Mouse (Mus musculus): ENCODE measurements around the gene Dusp3. TPM values are rescaled to one million over a fixed set of nuclear protein-coding genes. Genes with fewer than 3 reads are reported as not detected.

Dusp3 gene
- polyA plus RNA-seq, 1 experiment from 2014 or later: 26.2 TPM

DNA sequence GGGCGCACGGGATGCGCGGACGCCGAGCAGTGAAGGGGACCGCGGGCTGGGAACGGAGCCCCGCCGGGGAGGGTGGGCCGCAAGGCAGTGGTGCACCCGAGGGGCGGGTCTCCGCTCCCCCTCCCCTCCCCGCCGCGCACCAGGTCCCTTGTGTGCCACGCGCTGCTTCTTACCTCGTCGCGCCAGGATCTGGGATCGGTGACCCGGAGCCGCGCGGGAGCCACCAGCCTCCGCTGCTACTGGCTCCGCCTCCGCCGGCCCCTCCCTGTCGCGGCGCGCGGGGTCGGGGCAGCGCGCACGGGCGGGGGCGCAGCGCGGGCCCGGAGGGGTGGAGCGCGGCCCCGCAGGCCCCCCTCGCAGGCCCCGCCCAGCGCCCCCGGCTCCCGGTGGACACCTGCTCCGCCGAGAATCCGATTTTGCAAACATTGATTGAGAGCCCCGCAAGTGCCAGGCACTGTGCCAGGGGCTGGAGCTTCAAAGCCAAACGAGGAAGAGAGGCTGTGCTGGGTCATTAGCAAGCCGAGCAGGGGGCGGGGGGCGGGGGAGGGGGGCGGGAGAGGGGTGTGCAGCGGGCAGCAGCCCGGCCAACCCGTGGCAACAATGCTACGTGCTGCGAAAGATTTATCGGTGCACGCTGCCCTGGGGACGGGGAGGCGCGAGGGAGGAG lies 40.0 kb upstream of the Dusp3 start:
- ATAC-seq (ENCODE audit: insufficient number of reproducible peaks, low FRiP score, low TSS enrichment, low read depth): peak; percentile 83
- peaks cover 22% of the 10 kb centered on the region for H3K4me1 ChIP-seq
- 1% methylated on average over 51 of the region's 73 CpGs for WGBS

DNA sequence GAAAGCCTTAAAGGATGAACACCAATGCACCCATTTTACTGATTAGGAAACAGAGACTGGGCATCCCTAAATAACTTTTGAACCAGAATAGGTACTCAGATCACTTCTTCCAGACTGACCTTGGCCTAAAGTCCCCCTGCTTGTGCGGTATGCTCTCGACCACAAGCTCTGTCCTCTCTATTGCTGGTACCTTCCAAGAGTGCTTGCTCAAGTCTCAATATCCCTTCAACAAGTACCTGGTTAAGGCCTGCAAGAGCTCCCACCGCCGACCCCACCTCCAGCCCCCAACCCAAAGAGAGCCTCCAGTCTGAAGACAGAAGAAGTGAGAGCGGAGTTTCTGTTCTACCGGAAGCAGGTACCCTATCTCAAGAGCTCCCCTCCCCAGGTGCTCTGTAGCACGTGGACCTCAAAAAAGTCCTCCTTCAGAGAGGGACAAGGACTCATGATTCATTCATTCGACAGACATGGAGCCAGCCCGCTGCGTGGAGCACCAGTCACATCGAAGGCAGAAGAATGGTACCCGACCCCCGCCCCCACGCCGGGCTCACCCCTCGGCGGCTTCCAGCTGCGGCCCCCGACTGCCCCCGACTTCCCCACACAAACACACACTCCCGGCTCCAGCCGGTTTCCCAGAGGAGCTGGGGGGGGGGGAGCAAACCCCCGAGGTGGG lies 39.3 kb upstream of the Dusp3 start:
- Histone ChIP-seq H3K4me2 (replicated peaks) (peak overlapping the region; percentile 95), H3K27me3 (0 out of 2 replicates have a peak, but pooled peaks cover 8% of the 10 kb centered on the region), H3K4me3 (replicated peaks) (peak overlapping the region; percentile 68), H3K36me3 (no peaks in the 10 kb centered on the region), H3K27ac (replicated peaks) (no peak overlapping the region), H3K4me1 (peaks cover 22% of the 10 kb centered on the region), H3K9ac (peak overlapping the region; percentile 42), H3K9me3 (replicated peaks) (no peaks in the 10 kb centered on the region)
- ATAC-seq (ENCODE audit: insufficient number of reproducible peaks, low FRiP score, low TSS enrichment, low read depth): peak; percentile 11; the same call in 1 of the 2 replicates
- WGBS: 3% methylated on average over 22 of the region's 23 CpGs

More for the DNA sequence above, 40.0 kb upstream of the Dusp3 start:
- Histone ChIP-seq H3K27me3 (0 out of 2 replicates have a peak, but pooled peaks cover 8% of the 10 kb centered on the region), H3K4me2 (replicated peaks) (peak overlapping the region; percentile 95), H3K4me3 (replicated peaks) (peak overlapping the region; percentile 68), H3K27ac (replicated peaks) (0 out of 2 replicates have a peak overlapping the region, but pooled peaks have one; percentile 22), H3K9me3 (replicated peaks) (no peaks in the 10 kb centered on the region), H3K36me3 (no peaks in the 10 kb centered on the region), H3K9ac (peak overlapping the region; percentile 42)

DNA sequence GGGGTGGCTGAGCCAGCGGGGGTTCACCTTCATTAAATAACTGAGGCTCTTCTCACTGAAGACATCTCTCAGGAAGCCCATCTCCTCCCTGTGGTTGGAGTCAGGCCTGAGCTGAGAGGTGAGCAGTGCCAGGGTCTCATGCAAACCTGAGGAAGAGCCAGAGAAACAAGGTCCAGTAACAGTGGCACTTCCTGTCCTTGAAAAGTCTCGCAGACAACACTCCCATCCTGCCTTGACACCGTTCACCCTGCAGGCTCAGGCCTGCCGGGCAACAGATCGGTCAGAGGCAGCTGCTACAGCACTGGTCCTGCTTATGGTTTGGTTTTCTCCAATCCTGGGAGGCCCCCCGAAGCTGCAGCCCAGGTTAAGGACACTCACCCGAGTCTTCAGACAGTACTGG lies 38.5 kb upstream of the Dusp3 start:
- Histone ChIP-seq H3K27ac (replicated peaks) (no peak overlapping the region), H3K4me3 (replicated peaks) (0 out of 2 replicates have a peak overlapping the region, but pooled peaks have one; percentile 68), H3K4me1 (peaks cover 22% of the 10 kb centered on the region), H3K27me3 (0 out of 2 replicates have a peak, but pooled peaks cover 8% of the 10 kb centered on the region), H3K9me3 (replicated peaks) (no peaks in the 10 kb centered on the region), H3K36me3 (no peaks in the 10 kb centered on the region), H3K4me2 (replicated peaks) (no peak overlapping the region), H3K9ac (no peak overlapping the region)
- WGBS: 48% methylated on average over 7 of the region's 7 CpGs
- ATAC-seq (ENCODE audit: insufficient number of reproducible peaks, low FRiP score, low TSS enrichment, low read depth): no peak

DNA sequence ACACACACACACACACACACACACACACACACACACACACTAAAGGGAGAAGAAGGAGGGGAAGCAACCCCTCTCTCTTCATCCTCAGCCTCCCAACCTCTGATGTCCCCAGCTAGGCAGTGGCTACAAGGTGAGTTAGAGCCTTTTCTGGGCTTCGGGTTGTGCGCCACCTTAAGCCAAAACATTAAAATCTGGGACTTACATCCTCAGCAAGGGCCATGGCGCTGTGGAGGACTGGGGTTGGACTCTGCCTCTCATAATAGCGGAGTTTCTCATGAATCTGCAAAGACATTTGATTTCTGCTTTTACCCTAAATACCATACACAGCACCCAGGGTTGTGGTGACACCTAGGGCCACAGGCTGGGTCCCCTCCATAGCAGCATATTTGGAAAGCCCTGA lies 38.1 kb upstream of the Dusp3 start:
- no peak overlapping the region for H3K4me2 ChIP-seq (replicated peaks)
- H3K9ac ChIP-seq: no peak overlapping the region
- H3K4me3 ChIP-seq (replicated peaks): no peak overlapping the region
- WGBS: 89% methylated on average over 4 of the region's 4 CpGs
- H3K36me3 ChIP-seq: no peaks in the 10 kb centered on the region
- H3K4me1 ChIP-seq: peaks cover 22% of the 10 kb centered on the region
- no peaks in the 10 kb centered on the region for H3K9me3 ChIP-seq (replicated peaks)
- H3K27ac ChIP-seq (replicated peaks): no peak overlapping the region
- ATAC-seq (ENCODE audit: insufficient number of reproducible peaks, low FRiP score, low TSS enrichment, low read depth): no peak
- 0 out of 2 replicates have a peak, but pooled peaks cover 8% of the 10 kb centered on the region for H3K27me3 ChIP-seq

DNA sequence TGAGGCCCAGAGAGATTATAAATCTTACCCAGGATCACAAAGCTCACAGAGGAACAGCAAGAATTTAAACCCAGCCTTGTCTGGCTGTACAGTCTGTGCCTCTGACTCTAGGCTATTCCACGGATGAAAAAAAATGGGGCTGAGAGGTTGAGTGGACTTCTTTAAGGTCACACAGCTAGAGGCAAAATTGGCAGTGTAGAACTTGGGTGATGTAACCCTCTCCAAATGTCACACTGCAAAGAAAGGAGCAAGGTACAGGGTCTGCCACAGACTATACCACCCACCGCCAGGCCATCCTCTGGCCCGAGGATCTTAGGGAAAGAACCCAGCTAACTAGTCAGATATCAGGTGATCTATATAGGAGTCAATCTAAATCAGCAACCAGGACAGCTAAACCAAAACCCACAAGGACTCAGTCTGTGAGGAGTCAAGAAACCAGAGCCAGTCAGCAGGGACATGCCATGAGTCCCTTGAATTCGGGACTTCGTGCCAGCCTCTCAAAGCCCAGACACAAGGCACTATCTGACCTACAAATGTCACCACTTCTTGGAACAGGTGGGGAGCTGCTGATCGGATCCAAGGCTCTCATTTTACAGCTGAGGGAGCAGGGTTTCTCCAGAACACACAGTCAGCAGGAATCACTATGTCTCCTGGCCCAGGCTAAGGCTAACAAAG lies 37.4 kb upstream of the Dusp3 start:
- 81% methylated on average over 6 of the region's 6 CpGs for WGBS
- Histone ChIP-seq H3K36me3 (no peaks in the 10 kb centered on the region), H3K27ac (replicated peaks) (no peak overlapping the region), H3K4me1 (peaks cover 22% of the 10 kb centered on the region), H3K4me2 (replicated peaks) (no peak overlapping the region), H3K9me3 (replicated peaks) (no peaks in the 10 kb centered on the region), H3K9ac (no peak overlapping the region), H3K4me3 (replicated peaks) (no peak overlapping the region), H3K27me3 (0 out of 2 replicates have a peak, but pooled peaks cover 8% of the 10 kb centered on the region)
- no peak for ATAC-seq (ENCODE audit: insufficient number of reproducible peaks, low FRiP score, low TSS enrichment, low read depth)

DNA sequence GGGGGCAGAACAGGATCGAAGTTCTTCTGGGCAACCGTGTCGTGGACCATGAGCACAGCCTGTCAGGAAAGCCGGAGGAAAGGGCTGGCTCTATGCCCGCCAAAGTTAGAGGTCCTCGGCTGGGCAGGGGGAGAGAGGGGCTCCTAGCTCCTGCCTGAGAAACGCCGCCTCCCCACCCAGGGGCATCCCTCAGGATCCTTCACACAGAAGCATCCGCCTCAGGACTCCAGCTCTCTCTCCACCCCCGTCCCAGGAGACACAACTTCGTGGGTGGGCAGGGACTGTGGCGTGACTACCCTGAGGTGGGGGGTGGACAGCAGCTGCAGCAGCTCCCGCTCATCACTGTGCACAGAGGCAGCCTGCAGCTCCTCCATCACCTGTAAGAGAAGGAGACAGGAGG lies 36.6 kb upstream of the Dusp3 start:
- Histone ChIP-seq H3K27ac (replicated peaks) (no peak overlapping the region), H3K27me3 (0 out of 2 replicates have a peak, but pooled peaks cover 8% of the 10 kb centered on the region), H3K4me3 (replicated peaks) (no peak overlapping the region), H3K4me2 (replicated peaks) (no peak overlapping the region), H3K4me1 (peaks cover 22% of the 10 kb centered on the region), H3K9ac (no peak overlapping the region), H3K36me3 (no peaks in the 10 kb centered on the region), H3K9me3 (replicated peaks) (no peaks in the 10 kb centered on the region)
- ATAC-seq (ENCODE audit: insufficient number of reproducible peaks, low FRiP score, low TSS enrichment, low read depth): no peak
- 65% methylated on average over 13 of the region's 13 CpGs for WGBS

DNA sequence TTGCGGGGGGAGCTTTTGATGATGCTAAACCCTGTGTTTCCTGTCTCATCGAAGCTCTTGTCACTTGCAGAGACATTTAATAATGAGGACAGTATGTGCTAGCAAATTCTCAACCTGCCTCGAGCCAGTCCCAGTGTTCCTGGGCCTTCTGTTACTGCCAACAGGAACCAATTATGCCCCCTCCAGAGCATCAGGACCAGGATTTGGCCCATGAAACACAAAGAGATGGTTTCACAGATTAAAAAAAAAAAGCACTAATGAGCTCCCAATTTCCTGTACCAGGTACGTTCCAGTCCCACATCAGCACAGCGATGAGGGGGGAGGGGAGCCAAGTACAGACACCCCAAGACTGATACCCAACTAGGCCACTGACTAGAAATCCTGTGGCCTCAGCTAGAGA lies 34.4 kb upstream of the Dusp3 start:
- Histone ChIP-seq H3K4me1 (peaks cover 13% of the 10 kb centered on the region; the same call in 1 of the 2 replicates), H3K4me3 (replicated peaks) (no peak overlapping the region), H3K36me3 (no peaks in the 10 kb centered on the region), H3K9me3 (replicated peaks) (no peaks in the 10 kb centered on the region), H3K4me2 (replicated peaks) (no peak overlapping the region), H3K27me3 (0 out of 2 replicates have a peak, but pooled peaks cover 8% of the 10 kb centered on the region), H3K27ac (replicated peaks) (no peak overlapping the region), H3K9ac (no peak overlapping the region)
- no peak for ATAC-seq (ENCODE audit: insufficient number of reproducible peaks, low FRiP score, low TSS enrichment, low read depth)
- WGBS: 45% methylated on average over 5 of the region's 5 CpGs

DNA sequence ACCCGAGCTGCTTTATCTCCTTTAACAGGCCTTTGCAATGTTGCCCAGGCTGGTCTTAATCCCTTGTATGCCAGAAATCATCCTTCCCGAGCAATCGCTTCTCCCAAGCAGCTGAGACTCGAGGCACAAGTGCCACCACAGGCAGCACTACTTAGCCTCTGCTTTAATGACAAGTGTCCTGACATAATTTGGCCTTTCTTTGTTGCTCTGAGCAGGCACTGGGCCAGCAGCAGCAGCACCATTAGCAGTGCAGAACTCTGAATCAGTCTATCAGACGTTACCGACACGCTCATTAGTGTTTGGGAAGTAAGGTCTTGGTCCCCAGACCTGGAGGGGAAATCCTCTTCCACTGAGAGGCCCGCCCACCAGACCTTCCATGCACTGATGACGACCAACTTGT lies 32.9 kb upstream of the Dusp3 start:
- Histone ChIP-seq H3K4me1 (0 out of 2 replicates have a peak, but pooled peaks cover 5% of the 10 kb centered on the region), H3K4me2 (replicated peaks) (no peak overlapping the region), H3K9ac (no peak overlapping the region), H3K9me3 (replicated peaks) (no peaks in the 10 kb centered on the region), H3K27ac (replicated peaks) (no peak overlapping the region), H3K27me3 (0 out of 2 replicates have a peak, but pooled peaks cover 5% of the 10 kb centered on the region), H3K36me3 (no peaks in the 10 kb centered on the region), H3K4me3 (replicated peaks) (no peak overlapping the region)
- 69% methylated on average over 9 of the region's 9 CpGs for WGBS
- no peak for ATAC-seq (ENCODE audit: insufficient number of reproducible peaks, low FRiP score, low TSS enrichment, low read depth)

DNA sequence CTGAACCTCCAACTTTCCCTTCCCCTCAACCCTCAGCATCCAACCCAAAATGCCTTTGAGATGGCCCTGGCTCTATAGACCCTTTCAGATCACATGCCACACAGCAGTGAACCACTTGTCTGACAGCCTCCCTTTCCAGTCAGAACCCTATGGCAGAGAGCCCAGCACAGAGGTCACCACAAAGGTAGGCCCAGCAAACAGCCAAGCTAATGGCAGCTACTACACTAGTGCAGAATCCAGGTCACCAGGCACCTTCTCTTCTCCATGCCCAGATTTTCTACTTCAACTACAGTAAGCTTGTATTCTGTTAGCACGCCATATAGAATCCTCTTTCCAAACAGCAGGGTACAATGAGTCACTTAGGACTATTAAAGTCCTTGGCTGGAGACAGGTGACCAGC lies 29.3 kb upstream of the Dusp3 start:
- H3K9me3 ChIP-seq (replicated peaks): no peaks in the 10 kb centered on the region
- no peaks in the 10 kb centered on the region for H3K27me3 ChIP-seq
- no peak overlapping the region for H3K9ac ChIP-seq
- no peaks in the 10 kb centered on the region for H3K36me3 ChIP-seq
- H3K4me2 ChIP-seq (replicated peaks): no peak overlapping the region
- no peak overlapping the region for H3K4me3 ChIP-seq (replicated peaks)
- H3K27ac ChIP-seq (replicated peaks): no peak overlapping the region
- WGBS: 97% methylated on average over 1 of the region's 1 CpGs
- no peaks in the 10 kb centered on the region for H3K4me1 ChIP-seq
- ATAC-seq (ENCODE audit: insufficient number of reproducible peaks, low FRiP score, low TSS enrichment, low read depth): no peak

DNA sequence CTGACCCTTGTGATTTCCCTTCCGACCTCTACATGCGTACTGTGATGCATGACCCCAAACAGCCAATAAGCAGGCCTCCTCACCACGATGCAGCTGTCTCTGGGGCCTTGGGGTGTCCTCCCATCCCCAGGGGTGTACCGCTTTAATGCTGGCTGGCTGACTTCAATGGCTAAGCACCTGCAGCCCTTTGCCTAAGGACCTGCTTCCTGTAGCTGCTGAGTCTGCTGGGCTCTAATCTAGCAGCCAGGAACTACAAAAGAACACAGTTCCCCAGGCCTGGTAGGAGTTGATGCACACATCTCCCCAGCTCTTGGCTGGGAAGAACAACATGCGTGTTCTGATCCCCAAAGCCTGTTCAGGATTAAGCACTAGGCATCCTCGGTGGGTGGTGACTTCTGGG lies 28.7 kb upstream of the Dusp3 start:
- Histone ChIP-seq H3K4me2 (replicated peaks) (no peak overlapping the region), H3K9ac (no peak overlapping the region), H3K36me3 (no peaks in the 10 kb centered on the region), H3K27me3 (no peaks in the 10 kb centered on the region), H3K4me1 (no peaks in the 10 kb centered on the region), H3K27ac (replicated peaks) (no peak overlapping the region), H3K4me3 (replicated peaks) (no peak overlapping the region), H3K9me3 (replicated peaks) (no peaks in the 10 kb centered on the region)
- no peak for ATAC-seq (ENCODE audit: insufficient number of reproducible peaks, low FRiP score, low TSS enrichment, low read depth)
- 61% methylated on average over 6 of the region's 6 CpGs for WGBS

DNA sequence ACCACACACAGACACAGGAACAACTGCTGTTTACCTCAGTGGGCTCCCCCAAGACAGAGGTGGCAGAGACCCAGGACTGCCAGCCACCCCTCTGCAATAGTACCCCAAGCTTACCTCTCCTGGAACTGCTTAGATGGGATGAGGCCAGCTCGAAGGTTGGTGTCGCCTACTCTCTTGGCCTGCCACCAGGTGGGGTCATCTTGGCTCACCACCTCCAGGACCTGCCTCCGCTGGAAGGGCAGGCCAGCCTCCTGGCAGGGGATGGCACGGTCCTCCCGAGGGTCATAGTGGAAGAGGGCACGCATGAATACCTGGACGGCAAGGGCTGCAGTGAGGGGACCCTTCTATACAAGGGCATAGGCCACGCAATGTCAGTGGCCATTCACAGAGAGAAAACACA lies 26.4 kb upstream of the Dusp3 start:
- ATAC-seq (ENCODE audit: insufficient number of reproducible peaks, low FRiP score, low TSS enrichment, low read depth): no peak
- H3K4me3 ChIP-seq (replicated peaks): no peak overlapping the region
- no peaks in the 10 kb centered on the region for H3K9me3 ChIP-seq (replicated peaks)
- H3K36me3 ChIP-seq: no peaks in the 10 kb centered on the region
- 91% methylated on average over 8 of the region's 8 CpGs for WGBS
- no peak overlapping the region for H3K4me2 ChIP-seq (replicated peaks)
- H3K4me1 ChIP-seq: no peaks in the 10 kb centered on the region
- no peaks in the 10 kb centered on the region for H3K27me3 ChIP-seq
- H3K9ac ChIP-seq: no peak overlapping the region
- H3K27ac ChIP-seq (replicated peaks): no peak overlapping the region

All from embryonic facial prominence, embryonic 15.5 days (tissue).